Comparison of ENCODE assay signal across 13 mouse cellular contexts in genomic region chr3:43352829-43353228, GRCm38 (mm10).
DNase-seq lines count a peak whose midpoint lies in the region; ATAC-seq and TF ChIP-seq lines count a peak whose summit lies in the region.
"Had no signal": no experiment of that assay in that cellular context is flagged by ENCODE, and none has a peak within 500 bp of the region (broad histone marks: within the 10 kb centered on the region; RNA-seq: fewer than 3 reads in every experiment).

No protein-coding gene starts in this region.

- no peak overlapping the region for H3K4me3 ChIP-seq in forebrain, embryonic 14.5 days (ENCODE audit: low read depth, low read length)
- H3K4me3 ChIP-seq in forebrain, postnatal 0 days (ENCODE audit: low read depth, low read length) = no peak overlapping the region
- H3K4me3 ChIP-seq in midbrain, embryonic 14.5 days (replicated peaks; ENCODE audit: low read depth, low read length) = no peak overlapping the region
- H3K4me3 ChIP-seq in midbrain, embryonic 15.5 days = no peak overlapping the region
- no peak overlapping the region for H3K4me3 ChIP-seq in hindbrain, embryonic 11.5 days (ENCODE audit: low read depth, low read length)

- H3K4me2 ChIP-seq in forebrain, embryonic 14.5 days (ENCODE audit: low read length) = no peak overlapping the region
- H3K4me2 ChIP-seq in forebrain, postnatal 0 days (ENCODE audit: low read depth) = no peak overlapping the region
- H3K4me2 ChIP-seq in midbrain, embryonic 14.5 days (ENCODE audit: low read length) = no peak overlapping the region
- H3K4me2 ChIP-seq in midbrain, embryonic 15.5 days = no peak overlapping the region
- no peak overlapping the region for H3K4me2 ChIP-seq in hindbrain, embryonic 11.5 days (replicated peaks; ENCODE audit: low read depth, low read length)

- no peaks in the 10 kb centered on the region for H3K36me3 ChIP-seq in forebrain, embryonic 14.5 days (ENCODE audit: control insufficient read depth, insufficient read depth, low read length)
- no peaks in the 10 kb centered on the region for H3K36me3 ChIP-seq in forebrain, postnatal 0 days (ENCODE audit: insufficient read depth)
- no peaks in the 10 kb centered on the region for H3K36me3 ChIP-seq in midbrain, embryonic 14.5 days (ENCODE audit: control insufficient read depth, insufficient read depth, low read length)
- no peaks in the 10 kb centered on the region for H3K36me3 ChIP-seq in midbrain, embryonic 15.5 days (replicated peaks)
- H3K36me3 ChIP-seq in hindbrain, embryonic 11.5 days (ENCODE audit: control insufficient read depth, insufficient read depth, low read length) = no peaks in the 10 kb centered on the region
- H3K36me3 ChIP-seq: G1E had no signal

- no peaks in the 10 kb centered on the region for H3K27me3 ChIP-seq in forebrain, embryonic 14.5 days (replicated peaks; ENCODE audit: control insufficient read depth, insufficient read depth, low read length)
- no peaks in the 10 kb centered on the region for H3K27me3 ChIP-seq in forebrain, postnatal 0 days (ENCODE audit: insufficient read depth, low read length)
- no peaks in the 10 kb centered on the region for H3K27me3 ChIP-seq in midbrain, embryonic 14.5 days (ENCODE audit: control insufficient read depth, insufficient read depth, low read length)
- H3K27me3 ChIP-seq in midbrain, embryonic 15.5 days (replicated peaks) = no peaks in the 10 kb centered on the region
- H3K27me3 ChIP-seq in hindbrain, embryonic 11.5 days (ENCODE audit: control insufficient read depth, insufficient read depth, low read length) = no peaks in the 10 kb centered on the region

- no peak for ATAC-seq in forebrain, embryonic 14.5 days
- no peak for ATAC-seq in forebrain, postnatal 0 days
- ATAC-seq in midbrain, embryonic 14.5 days (ENCODE audit: low FRiP score, low TSS enrichment) = no peak
- ATAC-seq in midbrain, embryonic 15.5 days (replicated peaks) = no peak
- peak; percentile 76 for ATAC-seq in hindbrain, embryonic 11.5 days (ENCODE audit: low FRiP score)

- no peak for TF ChIP-seq CTCF in forebrain, postnatal 0 days (IDR thresholded peaks at IDR 0.05; ENCODE audit: low read depth)

- no peaks in the 10 kb centered on the region for H3K4me1 ChIP-seq in forebrain, embryonic 14.5 days (ENCODE audit: control insufficient read depth, insufficient read depth, low read length)
- H3K4me1 ChIP-seq in forebrain, postnatal 0 days (ENCODE audit: insufficient read depth) = no peaks in the 10 kb centered on the region
- H3K4me1 ChIP-seq in midbrain, embryonic 14.5 days (ENCODE audit: control insufficient read depth, insufficient read depth, low read length) = no peaks in the 10 kb centered on the region
- H3K4me1 ChIP-seq in midbrain, embryonic 15.5 days = no peaks in the 10 kb centered on the region
- H3K4me1 ChIP-seq in hindbrain, embryonic 11.5 days (replicated peaks; ENCODE audit: control insufficient read depth, insufficient read depth, low read length) = no peaks in the 10 kb centered on the region

- H3K27ac ChIP-seq in forebrain, embryonic 14.5 days (ENCODE audit: low read depth, low read length) = no peak overlapping the region
- H3K27ac ChIP-seq in forebrain, postnatal 0 days (ENCODE audit: low read depth, low read length) = no peak overlapping the region
- H3K27ac ChIP-seq in midbrain, embryonic 14.5 days (replicated peaks; ENCODE audit: low read depth, low read length) = no peak overlapping the region
- no peak overlapping the region for H3K27ac ChIP-seq in midbrain, embryonic 15.5 days
- no peak overlapping the region for H3K27ac ChIP-seq in hindbrain, embryonic 11.5 days (ENCODE audit: low read depth, low read length)

- H3K9me3 ChIP-seq in forebrain, embryonic 14.5 days (replicated peaks; ENCODE audit: control insufficient read depth, low read length) = no peaks in the 10 kb centered on the region
- no peaks in the 10 kb centered on the region for H3K9me3 ChIP-seq in forebrain, postnatal 0 days (ENCODE audit: low read length)
- H3K9me3 ChIP-seq in midbrain, embryonic 14.5 days (ENCODE audit: control insufficient read depth, low read length) = no peaks in the 10 kb centered on the region
- no peaks in the 10 kb centered on the region for H3K9me3 ChIP-seq in midbrain, embryonic 15.5 days
- H3K9me3 ChIP-seq in hindbrain, embryonic 11.5 days (ENCODE audit: control insufficient read depth, low read length) = no peaks in the 10 kb centered on the region
- H3K9me3 ChIP-seq: G1E had no signal

- no peak overlapping the region for H3K9ac ChIP-seq in forebrain, embryonic 14.5 days (ENCODE audit: low read length)
- no peak overlapping the region for H3K9ac ChIP-seq in forebrain, postnatal 0 days
- H3K9ac ChIP-seq in midbrain, embryonic 14.5 days (replicated peaks; ENCODE audit: low read length) = no peak overlapping the region
- no peak overlapping the region for H3K9ac ChIP-seq in midbrain, embryonic 15.5 days
- no peak overlapping the region for H3K9ac ChIP-seq in hindbrain, embryonic 11.5 days (ENCODE audit: low read depth, low read length)

- DNase-seq in forebrain, embryonic 14.5 days (ENCODE audit: low spot score) = peak; percentile 19
- no peak for DNase-seq in forebrain, postnatal 0 days
- peak; percentile 6 for DNase-seq in midbrain, embryonic 14.5 days
- peak; percentile 46 for DNase-seq in hindbrain, embryonic 11.5 days (ENCODE audit: low spot score)
- DNase-seq in retina, embryonic 14.5 days (ENCODE audit: low spot score) = peak; percentile 74
- no peak for DNase-seq in ovary, postnatal 10 days (ENCODE audit: low spot score)
- DNase-seq in heart, postnatal 4 days = no peak
- DNase-seq: B cell, adult 2 months; cerebellum, adult 9-10 months; right cerebral cortex, postnatal 4 days; thymus, postnatal 25 days had no signal

Comparison
In these comparisons a context has a peak if more than half of its experiments do, and no peak if none do; other contexts are left out.
1. DNase-seq: peak in forebrain, embryonic 14.5 days (single experiment), midbrain, embryonic 14.5 days (single experiment), hindbrain, embryonic 11.5 days (single experiment) and retina, embryonic 14.5 days (single experiment); none in forebrain, postnatal 0 days (single experiment), ovary, postnatal 10 days (single experiment) and heart, postnatal 4 days (single experiment).